Mouse (Mus musculus): Measurements from ENCODE around the gene Cul7. TPM values are rescaled to one million over a fixed set of nuclear protein-coding genes. Genes with fewer than 3 reads are reported as not detected.

Cul7 gene
- total and polyA plus RNA-seq, 3 experiments, result 33.3 to 82.5 (median 68.1) TPM

- TF ChIP-seq MYC (IDR thresholded peaks at IDR 0.05; ENCODE audit: low read depth, low read length) (no peak; the same call in 1 of the 2 replicates), NELFE (IDR thresholded peaks at IDR 0.05; ENCODE audit: low read depth, low read length) (peak; percentile 43; the same call in 1 of the 2 replicates), ZMIZ1 (IDR thresholded peaks at IDR 0.05; ENCODE audit: low read depth, low read length) (no peak), E2F4 (IDR thresholded peaks at IDR 0.05; ENCODE audit: insufficient replicate concordance, low read depth, low read length) (no peak)
Observed at GRCm38 (mm10) chr17:46623819-46624557, 26.1 kb upstream of the Cul7 start (continued).

GRCm38 (mm10) chr17:46624598-46624997 lies 25.5 kb upstream of the Cul7 start:
- no peak overlapping the region for H3K9ac ChIP-seq (ENCODE audit: insufficient read depth, low read depth)
- TF ChIP-seq USF1 (IDR thresholded peaks at IDR 0.05; ENCODE audit: low read depth, low read length), result no peak
- no peak for TF ChIP-seq CHD2 (IDR thresholded peaks at IDR 0.05; ENCODE audit: low read length)
- TF ChIP-seq ELF1 (IDR thresholded peaks at IDR 0.05; ENCODE audit: low read depth, low read length), result no peak
- no peak for TF ChIP-seq GABPA (IDR thresholded peaks at IDR 0.05; ENCODE audit: insufficient replicate concordance, low read depth, low read length)
- no peak for TF ChIP-seq BHLHE40 (IDR thresholded peaks at IDR 0.05; ENCODE audit: low read depth, low read length)
- no peak for TF ChIP-seq CHD1 (IDR thresholded peaks at IDR 0.05; ENCODE audit: low read depth, low read length)
- no peak for TF ChIP-seq KAT2A (IDR thresholded peaks at IDR 0.05; ENCODE audit: insufficient replicate concordance, low read length)
- TF ChIP-seq TBP (conservative IDR thresholded peaks at IDR 0.05; ENCODE audit: low read depth, low read length), result no peak
- in situ Hi-C loops (cut with MboI; ENCODE audit: low pct_ligation_motif_present, low pct_unique_long_range_greater_than_20kb, low sequenced_read_pairs), result no loop called here
- DNase-seq (ENCODE audit: extremely low read depth), result no peak
- H3K4me3 ChIP-seq (replicated peaks in 1 of 3; ENCODE audit: low read depth in 2 of 3, low read length in 2 of 3, poor library complexity in 1 of 3), result peak overlapping the region in 1 of 3 experiments; percentile 19
- no peaks in the 10 kb centered on the region for H3K79me2 ChIP-seq (replicated peaks; ENCODE audit: control insufficient read depth, extremely low read depth, insufficient read depth, poor library complexity, severe bottlenecking)
- H3K36me3 ChIP-seq (replicated peaks in 1 of 2; ENCODE audit: control insufficient read depth in 1 of 2, insufficient read depth in 1 of 2, low read length in 1 of 2), result peaks cover 0 to under 1% of the 10 kb centered on the region in 2 experiments
- dilution Hi-C loops (cut with MboI; ENCODE audit: extremely low pct_ligation_motif_present, extremely low pct_unique_long_range_greater_than_20kb, low sequenced_read_pairs), result no loop called here
- no peaks in the 10 kb centered on the region for H3K27me3 ChIP-seq (replicated peaks)
- no peaks in the 10 kb centered on the region for H3K9me3 ChIP-seq (replicated peaks; ENCODE audit: low read length)
- H3K4me2 ChIP-seq (ENCODE audit: insufficient read depth, low read depth, poor library complexity, severe bottlenecking), result no peak overlapping the region
- H3K4me1 ChIP-seq (ENCODE audit: control insufficient read depth in 1 of 2, insufficient read depth in 2 of 2), result peaks cover 28 to 47% of the 10 kb centered on the region in 2 experiments
- 0 out of 2 replicates have a peak overlapping the region, but pooled peaks have one; percentile 8 for H3K27ac ChIP-seq (ENCODE audit: insufficient read depth, low read depth)

GRCm38 (mm10) chr17:46627409-46627808 lies 22.7 kb upstream of the Cul7 start:
- H3K4me1 ChIP-seq (ENCODE audit: control insufficient read depth in 1 of 2, insufficient read depth in 2 of 2), result peaks cover 26 to 40% of the 10 kb centered on the region in 2 experiments
- dilution Hi-C loops (cut with MboI; ENCODE audit: extremely low pct_ligation_motif_present, extremely low pct_unique_long_range_greater_than_20kb, low sequenced_read_pairs) (no loop called here), in situ Hi-C loops (cut with MboI; ENCODE audit: low pct_ligation_motif_present, low pct_unique_long_range_greater_than_20kb, low sequenced_read_pairs) (no loop called here)
- H3K9ac ChIP-seq (ENCODE audit: insufficient read depth, low read depth), result no peak overlapping the region
- no peak overlapping the region for H3K4me3 ChIP-seq (replicated peaks in 1 of 3; ENCODE audit: low read depth in 2 of 3, low read length in 2 of 3, poor library complexity in 1 of 3)
- no peaks in the 10 kb centered on the region for H3K9me3 ChIP-seq (replicated peaks; ENCODE audit: low read length)
- no peak overlapping the region for H3K27ac ChIP-seq (ENCODE audit: insufficient read depth, low read depth)
- TF ChIP-seq USF2 (conservative IDR thresholded peaks at IDR 0.05; ENCODE audit: low read depth, low read length) (no peak), ELF1 (IDR thresholded peaks at IDR 0.05; ENCODE audit: low read depth, low read length) (no peak), POLR2AphosphoS2 (IDR thresholded peaks at IDR 0.05; ENCODE audit: low read depth, low read length) (no peak), RCOR1 (conservative IDR thresholded peaks at IDR 0.05; ENCODE audit: low read depth, low read length) (no peak), E2F4 (IDR thresholded peaks at IDR 0.05; ENCODE audit: insufficient replicate concordance, low read depth, low read length) (no peak), MYC (IDR thresholded peaks at IDR 0.05; ENCODE audit: low read depth, low read length) (no peak), TCF12 (IDR thresholded peaks at IDR 0.05; ENCODE audit: low read depth, low read length) (no peak), MEF2A (IDR thresholded peaks at IDR 0.05; ENCODE audit: borderline replicate concordance, low read depth, low read length) (no peak), JUN (IDR thresholded peaks at IDR 0.05; ENCODE audit: insufficient read depth, low read depth, low read length) (no peak), RAD21 (IDR thresholded peaks at IDR 0.05; ENCODE audit: low read depth, low read length) (no peak), MAFK (IDR thresholded peaks at IDR 0.05; ENCODE audit: insufficient replicate concordance, low read length) (no peak), HCFC1 (IDR thresholded peaks at IDR 0.05; ENCODE audit: low read depth, low read length) (no peak)
- H3K36me3 ChIP-seq (replicated peaks in 1 of 2; ENCODE audit: control insufficient read depth in 1 of 2, insufficient read depth in 1 of 2, low read length in 1 of 2), result peaks cover 0 to 9% of the 10 kb centered on the region in 2 experiments
- no peaks in the 10 kb centered on the region for H3K27me3 ChIP-seq (replicated peaks)
- H3K4me2 ChIP-seq (ENCODE audit: insufficient read depth, low read depth, poor library complexity, severe bottlenecking), result no peak overlapping the region
- H3K79me2 ChIP-seq (replicated peaks; ENCODE audit: control insufficient read depth, extremely low read depth, insufficient read depth, poor library complexity, severe bottlenecking), result no peaks in the 10 kb centered on the region
- no peak for DNase-seq (ENCODE audit: extremely low read depth)

Data from CH12.LX (cell line).